Mouse (Mus musculus): ENCODE data around the gene Tbc1d1. TPM values are rescaled to one million over a fixed set of nuclear protein-coding genes. Genes with fewer than 3 reads are reported as not detected.
A peak's percentile ranks its signal among the peaks of the same experiment; 100 is the strongest.

Tbc1d1 gene
- total RNA-seq, 1 experiment from 2014 or later, result 61.0 TPM

GRCm38 (mm10) chr5:64254278-64254677 lies 98.2 kb downstream of the Tbc1d1 start:
- ATAC-seq (replicated peaks; ENCODE audit: insufficient number of reproducible peaks, low FRiP score, low TSS enrichment, poor library complexity, severe bottlenecking), result no peak

- no peak for ATAC-seq (replicated peaks; ENCODE audit: insufficient number of reproducible peaks, low FRiP score, low TSS enrichment, poor library complexity, severe bottlenecking)
Observed at GRCm38 (mm10) chr5:64254988-64255387, 98.9 kb downstream of the Tbc1d1 start.

- ATAC-seq (replicated peaks; ENCODE audit: insufficient number of reproducible peaks, low FRiP score, low TSS enrichment, poor library complexity, severe bottlenecking), result no peak
Observed at GRCm38 (mm10) chr5:64263348-64263747, 107.2 kb downstream of the Tbc1d1 start.

- ATAC-seq (replicated peaks; ENCODE audit: insufficient number of reproducible peaks, low FRiP score, low TSS enrichment, poor library complexity, severe bottlenecking), result no peak
Observed at GRCm38 (mm10) chr5:64263898-64264478, 107.9 kb downstream of the Tbc1d1 start.

- ATAC-seq (replicated peaks; ENCODE audit: insufficient number of reproducible peaks, low FRiP score, low TSS enrichment, poor library complexity, severe bottlenecking), result peak; percentile 78
Observed at GRCm38 (mm10) chr5:64265145-64265544, 109.0 kb downstream of the Tbc1d1 start.

GRCm38 (mm10) chr5:64265906-64266305 lies 109.8 kb downstream of the Tbc1d1 start:
- ATAC-seq (replicated peaks; ENCODE audit: insufficient number of reproducible peaks, low FRiP score, low TSS enrichment, poor library complexity, severe bottlenecking), result no peak

GRCm38 (mm10) chr5:64266534-64266933 lies 110.4 kb downstream of the Tbc1d1 start:
- ATAC-seq (replicated peaks; ENCODE audit: insufficient number of reproducible peaks, low FRiP score, low TSS enrichment, poor library complexity, severe bottlenecking), result no peak

GRCm38 (mm10) chr5:64267279-64267678 lies 111.2 kb downstream of the Tbc1d1 start:
- ATAC-seq (replicated peaks; ENCODE audit: insufficient number of reproducible peaks, low FRiP score, low TSS enrichment, poor library complexity, severe bottlenecking), result no peak

GRCm38 (mm10) chr5:64269669-64270068 lies 113.6 kb downstream of the Tbc1d1 start:
- ATAC-seq (replicated peaks; ENCODE audit: insufficient number of reproducible peaks, low FRiP score, low TSS enrichment, poor library complexity, severe bottlenecking), result no peak

GRCm38 (mm10) chr5:64273517-64273916 lies 117.4 kb downstream of the Tbc1d1 start:
- no peak for ATAC-seq (replicated peaks; ENCODE audit: insufficient number of reproducible peaks, low FRiP score, low TSS enrichment, poor library complexity, severe bottlenecking)

- ATAC-seq (replicated peaks; ENCODE audit: insufficient number of reproducible peaks, low FRiP score, low TSS enrichment, poor library complexity, severe bottlenecking), result no peak
Observed at GRCm38 (mm10) chr5:64274296-64274695, 118.2 kb downstream of the Tbc1d1 start.

- no peak; the same call in 1 of the 2 replicates for ATAC-seq (replicated peaks; ENCODE audit: insufficient number of reproducible peaks, low FRiP score, low TSS enrichment, poor library complexity, severe bottlenecking)
Observed at GRCm38 (mm10) chr5:64274738-64275451, 118.8 kb downstream of the Tbc1d1 start.

GRCm38 (mm10) chr5:64277646-64278191 lies 121.6 kb downstream of the Tbc1d1 start:
- ATAC-seq (replicated peaks; ENCODE audit: insufficient number of reproducible peaks, low FRiP score, low TSS enrichment, poor library complexity, severe bottlenecking), result no peak

GRCm38 (mm10) chr5:64279668-64280067 lies 123.6 kb downstream of the Tbc1d1 start:
- no peak for ATAC-seq (replicated peaks; ENCODE audit: insufficient number of reproducible peaks, low FRiP score, low TSS enrichment, poor library complexity, severe bottlenecking)

GRCm38 (mm10) chr5:64280191-64280590 lies 124.1 kb downstream of the Tbc1d1 start:
- no peak for ATAC-seq (replicated peaks; ENCODE audit: insufficient number of reproducible peaks, low FRiP score, low TSS enrichment, poor library complexity, severe bottlenecking)

- ATAC-seq (replicated peaks; ENCODE audit: insufficient number of reproducible peaks, low FRiP score, low TSS enrichment, poor library complexity, severe bottlenecking), result no peak
Observed at GRCm38 (mm10) chr5:64280613-64281012, 124.5 kb downstream of the Tbc1d1 start.

- no peak for ATAC-seq (replicated peaks; ENCODE audit: insufficient number of reproducible peaks, low FRiP score, low TSS enrichment, poor library complexity, severe bottlenecking)
Observed at GRCm38 (mm10) chr5:64281674-64282073, 125.6 kb downstream of the Tbc1d1 start.

- ATAC-seq (replicated peaks; ENCODE audit: insufficient number of reproducible peaks, low FRiP score, low TSS enrichment, poor library complexity, severe bottlenecking), result no peak
Observed at GRCm38 (mm10) chr5:64282594-64282993, 126.5 kb downstream of the Tbc1d1 start.

GRCm38 (mm10) chr5:64285289-64285688 lies 129.2 kb downstream of the Tbc1d1 start:
- ATAC-seq (replicated peaks; ENCODE audit: insufficient number of reproducible peaks, low FRiP score, low TSS enrichment, poor library complexity, severe bottlenecking), result no peak

- no peak for ATAC-seq (replicated peaks; ENCODE audit: insufficient number of reproducible peaks, low FRiP score, low TSS enrichment, poor library complexity, severe bottlenecking)
Observed at GRCm38 (mm10) chr5:64285851-64286250, 129.7 kb downstream of the Tbc1d1 start.
